Mouse (Mus musculus) heart, adult 2 months (tissue): ENCODE results near the gene Nub1.

Experiments
- CTCF ChIP-seq: fragments of 200-600 bp; IDR thresholded peaks from 2 replicates; pipeline ENCODE4 v1.8.1; 2022; ENCODE audit warnings: antibody characterized with exemption, mild to moderate bottlenecking, moderate library complexity
- POLR2A ChIP-seq: fragments of 200-500 bp; IDR thresholded peaks from 2 replicates; pipeline ENCODE4 v1.6.1; 2011; ENCODE audit warnings: mild to moderate bottlenecking, low read depth, low read length, control low read depth; ENCODE audit not compliant: insufficient read depth

DNA sequence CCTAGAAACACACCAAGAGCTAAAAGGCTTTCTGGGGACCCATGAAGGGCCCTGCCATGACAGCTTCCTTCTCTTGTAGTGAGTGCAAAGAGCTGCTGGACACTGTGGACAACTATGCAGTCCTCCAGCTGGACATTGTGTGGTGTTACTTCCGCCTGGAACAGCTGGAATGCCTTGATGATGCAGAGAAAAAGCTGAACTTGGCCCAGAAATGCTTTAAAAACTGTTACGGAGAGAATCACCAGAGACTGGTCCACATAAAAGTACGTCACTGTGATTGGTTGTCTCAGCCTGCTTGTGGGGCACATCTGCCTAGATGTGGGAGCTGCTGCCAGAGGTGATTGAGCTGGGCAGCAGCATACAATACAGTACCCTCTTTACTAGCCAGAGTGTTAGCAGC is 15.9 kb downstream of the Nub1 start:
- TF ChIP-seq CTCF: no peak
- TF ChIP-seq POLR2A: no peak
